Mouse (Mus musculus): ENCODE measurements around the gene Vps35l. TPM values are rescaled to one million over a fixed set of nuclear protein-coding genes. Genes with fewer than 3 reads are reported as not detected.

Gene Vps35l
- total and polyA plus RNA-seq, 3 experiments: 30.1 to 76.5 (median 75.6) TPM

GRCm38 (mm10) chr7:118728846-118729587 is 11.0 kb upstream of the Vps35l start:
- Histone ChIP-seq H3K4me1 (ENCODE audit: insufficient read depth, low read depth, low read length) (no peaks in the 10 kb centered on the region), H3K36me3 (replicated peaks) (peaks cover 85% of the 10 kb centered on the region), H3K9me3 (replicated peaks) (no peaks in the 10 kb centered on the region), H3K27me3 (ENCODE audit: insufficient read depth, low read length) (no peaks in the 10 kb centered on the region), H3K4me3 (ENCODE audit: low read depth, low read length) (no peak overlapping the region)
- TF ChIP-seq CTCF (IDR thresholded peaks at IDR 0.05; ENCODE audit: low read depth, low read length): no peak
- no peak for ATAC-seq (ENCODE audit: extremely low read depth, insufficient number of reproducible peaks, low FRiP score, poor library complexity, severe bottlenecking)
- DNase-seq (ENCODE audit: low spot score): no peak

GRCm38 (mm10) chr7:118731781-118732180 is 8.2 kb upstream of the Vps35l start:
- no peaks in the 10 kb centered on the region for H3K4me1 ChIP-seq (ENCODE audit: insufficient read depth, low read depth, low read length)
- peaks cover 77% of the 10 kb centered on the region for H3K36me3 ChIP-seq (replicated peaks)
- no peaks in the 10 kb centered on the region for H3K27me3 ChIP-seq (ENCODE audit: insufficient read depth, low read length)
- no peak for ATAC-seq (ENCODE audit: extremely low read depth, insufficient number of reproducible peaks, low FRiP score, poor library complexity, severe bottlenecking)
- no peak overlapping the region for H3K4me3 ChIP-seq (ENCODE audit: low read depth, low read length)
- TF ChIP-seq GATA1 (IDR thresholded peaks at IDR 0.05; ENCODE audit: borderline replicate concordance, low read length): no peak
- TF ChIP-seq GATA2 (IDR thresholded peaks at IDR 0.05; ENCODE audit: borderline replicate concordance, low read depth, low read length): no peak
- TF ChIP-seq POLR2AphosphoS5 (IDR thresholded peaks at IDR 0.05; ENCODE audit: insufficient replicate concordance, low read depth, low read length): no peak
- no peak for TF ChIP-seq TAL1 (conservative IDR thresholded peaks at IDR 0.05; ENCODE audit: low read depth, low read length)
- TF ChIP-seq CTCF (IDR thresholded peaks at IDR 0.05; ENCODE audit: low read depth, low read length): no peak
- H3K9me3 ChIP-seq (replicated peaks): no peaks in the 10 kb centered on the region
- DNase-seq (ENCODE audit: low spot score): no peak

- Histone ChIP-seq H3K4me3 (ENCODE audit: low read depth, low read length) (no peak overlapping the region), H3K4me1 (ENCODE audit: insufficient read depth, low read depth, low read length) (no peaks in the 10 kb centered on the region), H3K36me3 (replicated peaks) (peaks cover 70% of the 10 kb centered on the region), H3K9me3 (replicated peaks) (no peaks in the 10 kb centered on the region), H3K27me3 (ENCODE audit: insufficient read depth, low read length) (no peaks in the 10 kb centered on the region)
- ATAC-seq (ENCODE audit: extremely low read depth, insufficient number of reproducible peaks, low FRiP score, poor library complexity, severe bottlenecking) (no peak), DNase-seq (ENCODE audit: low spot score) (no peak)
- TF ChIP-seq GATA1 (IDR thresholded peaks at IDR 0.05; ENCODE audit: borderline replicate concordance, low read length) (no peak), POLR2AphosphoS5 (IDR thresholded peaks at IDR 0.05; ENCODE audit: insufficient replicate concordance, low read depth, low read length) (no peak), GATA2 (IDR thresholded peaks at IDR 0.05; ENCODE audit: borderline replicate concordance, low read depth, low read length) (no peak), CTCF (IDR thresholded peaks at IDR 0.05; ENCODE audit: low read depth, low read length) (no peak), TAL1 (conservative IDR thresholded peaks at IDR 0.05; ENCODE audit: low read depth, low read length) (no peak)
Measured at GRCm38 (mm10) chr7:118733225-118733624, 6.8 kb upstream of the Vps35l start.

GRCm38 (mm10) chr7:118738730-118739129 is 1.3 kb upstream of the Vps35l start:
- ATAC-seq (ENCODE audit: extremely low read depth, insufficient number of reproducible peaks, low FRiP score, poor library complexity, severe bottlenecking): no peak
- TF ChIP-seq CTCF (IDR thresholded peaks at IDR 0.05; ENCODE audit: low read depth, low read length) (no peak), TAL1 (conservative IDR thresholded peaks at IDR 0.05; ENCODE audit: low read depth, low read length) (no peak), GATA2 (IDR thresholded peaks at IDR 0.05; ENCODE audit: borderline replicate concordance, low read depth, low read length) (no peak)
- Histone ChIP-seq H3K4me3 (ENCODE audit: low read depth, low read length) (no peak overlapping the region), H3K36me3 (replicated peaks) (peaks cover 39% of the 10 kb centered on the region), H3K4me1 (ENCODE audit: insufficient read depth, low read depth, low read length) (peaks cover 27% of the 10 kb centered on the region), H3K9me3 (replicated peaks) (no peaks in the 10 kb centered on the region), H3K27me3 (ENCODE audit: insufficient read depth, low read length) (no peaks in the 10 kb centered on the region)
- DNase-seq (ENCODE audit: low spot score): no peak

- Histone ChIP-seq H3K4me3 (ENCODE audit: low read depth, low read length) (peak overlapping the region; percentile 83), H3K27me3 (ENCODE audit: insufficient read depth, low read length) (no peaks in the 10 kb centered on the region), H3K9me3 (replicated peaks) (no peaks in the 10 kb centered on the region), H3K36me3 (replicated peaks) (peaks cover 43% of the 10 kb centered on the region), H3K4me1 (ENCODE audit: insufficient read depth, low read depth, low read length) (peaks cover 27% of the 10 kb centered on the region)
- DNase-seq (ENCODE audit: low spot score) (peak; percentile 78), ATAC-seq (ENCODE audit: extremely low read depth, insufficient number of reproducible peaks, low FRiP score, poor library complexity, severe bottlenecking) (peak; percentile 94)
- TF ChIP-seq GATA1 (IDR thresholded peaks at IDR 0.05; ENCODE audit: borderline replicate concordance, low read length) (no peak), CTCF (IDR thresholded peaks at IDR 0.05; ENCODE audit: low read depth, low read length) (no peak), GATA2 (IDR thresholded peaks at IDR 0.05; ENCODE audit: borderline replicate concordance, low read depth, low read length) (no peak), POLR2AphosphoS5 (IDR thresholded peaks at IDR 0.05; ENCODE audit: insufficient replicate concordance, low read depth, low read length) (no peak), TAL1 (conservative IDR thresholded peaks at IDR 0.05; ENCODE audit: low read depth, low read length) (no peak)
Measured at GRCm38 (mm10) chr7:118740532-118741338, 709 bp downstream of the Vps35l start.

GRCm38 (mm10) chr7:118742278-118742677 is 2.3 kb downstream of the Vps35l start:
- Histone ChIP-seq H3K4me1 (ENCODE audit: insufficient read depth, low read depth, low read length) (peaks cover 27% of the 10 kb centered on the region), H3K9me3 (replicated peaks) (no peaks in the 10 kb centered on the region), H3K4me3 (ENCODE audit: low read depth, low read length) (peak overlapping the region; percentile 48; the same call in 1 of the 2 replicates), H3K36me3 (replicated peaks) (peaks cover 50% of the 10 kb centered on the region), H3K27me3 (ENCODE audit: insufficient read depth, low read length) (no peaks in the 10 kb centered on the region)
- ATAC-seq (ENCODE audit: extremely low read depth, insufficient number of reproducible peaks, low FRiP score, poor library complexity, severe bottlenecking) (no peak), DNase-seq (ENCODE audit: low spot score) (peak; percentile 8)
- TF ChIP-seq TAL1 (conservative IDR thresholded peaks at IDR 0.05; ENCODE audit: low read depth, low read length): no peak
- no peak for TF ChIP-seq CTCF (IDR thresholded peaks at IDR 0.05; ENCODE audit: low read depth, low read length)
- no peak for TF ChIP-seq POLR2AphosphoS5 (IDR thresholded peaks at IDR 0.05; ENCODE audit: insufficient replicate concordance, low read depth, low read length)
- no peak for TF ChIP-seq GATA2 (IDR thresholded peaks at IDR 0.05; ENCODE audit: borderline replicate concordance, low read depth, low read length)
- TF ChIP-seq GATA1 (IDR thresholded peaks at IDR 0.05; ENCODE audit: borderline replicate concordance, low read length): no peak

Data from G1E (cell line).